In genomic region chr6:85590116-85590515, GRCm38 (mm10) we compare ENCODE assay signal across 14 mouse cellular contexts. TPM values are rescaled to one million over a fixed set of nuclear protein-coding genes. Genes with fewer than 3 reads are reported as not detected.
DNase-seq lines count a peak whose midpoint lies in the region; ATAC-seq lines count a peak whose summit lies in the region.
"Had no signal": no experiment of that assay in that cellular context is flagged by ENCODE, and none has a peak within 500 bp of the region (broad histone marks: within the 10 kb centered on the region; RNA-seq: fewer than 3 reads in every experiment).

No protein-coding gene starts in this region.

- H3K4me2 ChIP-seq in neural tube, embryonic 12.5 days (replicated peaks) = peak overlapping the region; percentile 75; the same call in 1 of the 2 replicates
- H3K4me2 ChIP-seq: heart, embryonic 11.5 days had no signal

- no peak overlapping the region for H3K27ac ChIP-seq in neural tube, embryonic 12.5 days
- H3K27ac ChIP-seq: left cerebral cortex, adult 2 months had no signal

- H3K9ac ChIP-seq in neural tube, embryonic 12.5 days = no peak overlapping the region

- H3K27me3 ChIP-seq in neural tube, embryonic 12.5 days (replicated peaks) = no peaks in the 10 kb centered on the region

- no peaks in the 10 kb centered on the region for H3K9me3 ChIP-seq in neural tube, embryonic 12.5 days

- H3K4me3 ChIP-seq in neural tube, embryonic 12.5 days = no peak overlapping the region
- H3K4me3 ChIP-seq: left cerebral cortex, adult 2 months had no signal

- no peaks in the 10 kb centered on the region for H3K36me3 ChIP-seq in neural tube, embryonic 12.5 days

- DNase-seq in adrenal gland, adult (ENCODE audit: inconsistent age in 2 of 2, low spot score in 1 of 2) = peak; percentile 16 to 49
- no peak for DNase-seq in adrenal gland, adult 18-20 months (ENCODE audit: low spot score in 2 of 2)
- no peak for DNase-seq in neural tube, embryonic 10.5 days (ENCODE audit: extremely low spot score, low spot score)
- DNase-seq in induced T-regulatory cell, adult 2 months (ENCODE audit: low read depth) = peak; percentile 37
- DNase-seq in layer of hippocampus, postnatal 10 days (ENCODE audit: low spot score in 2 of 2) = no peak
- no peak for DNase-seq in layer of hippocampus, adult 18-20 months (ENCODE audit: low spot score in 2 of 2)
- DNase-seq: B cell, adult 2 months; kidney, adult 18-20 months; lung, postnatal 10 days; thymus, postnatal 14 days had no signal

- peaks cover 20% of the 10 kb centered on the region for H3K4me1 ChIP-seq in neural tube, embryonic 12.5 days

- 66% methylated on average over 2 of the region's 2 CpGs for WGBS in neural tube, embryonic 12.5 days

- no peak for ATAC-seq in neural tube, embryonic 12.5 days (ENCODE audit: low FRiP score, low read depth)
- no peak for ATAC-seq in CD4-positive, CD25-positive, alpha-beta regulatory T cell, adult 4 months

RNA-seq across cellular contexts. Expression of gene Alms1, which starts 2.8 kb away (rescaled TPM):
- 1 to 10 TPM; 7.2 to 8.2 TPM for total RNA-seq in adrenal gland, adult 18-20 months (2021)
- polyA plus RNA-seq in neural tube, embryonic 12.5 days (2016; fragmentation: Nextera tagmentation; extraction: Ambion mirVana) = 5.9 and 6.7 TPM in 2 replicates
- 1 to 10 TPM; 7.4 to 8.0 TPM for total RNA-seq in layer of hippocampus, postnatal 10 days (2021)
- total RNA-seq in layer of hippocampus, adult 18-20 months (2021) = 1 to 10 TPM; 6.7 to 7.0 TPM
- polyA plus RNA-seq in CD4-positive, CD25-positive, alpha-beta regulatory T cell, adult 4 months (2017; shearing (Covaris generic)) = 1 to 10 TPM; 2.2 to 2.6 TPM

Comparison
In these comparisons a context has a peak if more than half of its experiments do, and no peak if none do; other contexts are left out.
1. DNase-seq: peak in adrenal gland, adult (2 of 2) and induced T-regulatory cell, adult 2 months (single experiment); none in adrenal gland, adult 18-20 months (0 of 2), neural tube, embryonic 10.5 days (single experiment), layer of hippocampus, postnatal 10 days (0 of 2) and layer of hippocampus, adult 18-20 months (0 of 2).